Mouse (Mus musculus): ENCODE measurements around the gene Gpr65.
A peak's percentile ranks its signal among the peaks of the same experiment; 100 is the strongest.
"Not testable (repeated sequence)": the region's sequence is repeated elsewhere in the genome, so short reads cannot be mapped to it uniquely, and the experiment has no call there.

The Gpr65 gene

DNA sequence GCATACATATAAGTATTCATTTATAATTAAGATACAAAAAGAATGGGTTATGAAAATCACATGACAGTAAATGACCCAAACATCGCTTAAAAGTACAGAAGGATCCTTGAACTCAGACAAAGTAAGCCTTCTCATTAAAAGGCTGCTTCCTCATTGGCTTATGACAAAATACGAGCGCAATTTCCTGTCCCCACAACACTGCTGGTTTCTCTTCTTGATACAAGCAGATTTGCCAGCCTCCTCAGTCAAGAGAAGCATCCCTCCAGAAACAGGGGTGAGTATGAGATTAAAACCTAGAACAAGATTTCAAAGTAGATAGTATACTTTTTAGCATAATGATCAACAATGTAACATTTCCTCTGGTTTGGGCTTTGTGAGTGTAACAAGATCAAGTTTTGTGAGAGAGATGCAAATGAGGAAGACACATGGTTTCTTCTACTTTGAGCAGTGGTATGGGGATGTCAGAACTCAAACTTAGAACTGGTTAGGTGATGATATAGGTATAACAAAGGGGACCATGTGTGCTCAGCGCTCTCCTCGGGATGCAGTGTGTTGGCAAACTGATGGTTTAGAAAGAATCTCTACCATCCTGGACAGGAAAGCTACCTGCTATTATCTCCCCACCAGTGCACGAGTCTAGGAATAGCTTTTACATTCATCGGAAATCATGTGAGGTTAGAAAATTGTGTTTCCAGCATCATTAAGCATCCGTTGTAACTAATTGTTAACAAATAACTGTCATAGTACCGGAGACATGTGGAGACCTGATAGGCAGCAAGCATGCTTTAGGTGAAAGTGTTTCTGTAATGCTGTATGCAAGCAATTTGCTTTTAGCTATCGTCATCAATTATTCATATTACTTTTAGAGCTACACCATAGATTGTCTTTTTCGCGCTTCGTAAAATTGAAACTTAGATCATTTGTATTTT is at the start of gene Gpr65:
Gene Gpr65 (plus strand): TSS at position 195 of the 929 bp plus-strand sequence.
- DNase-seq (ENCODE audit: low read depth, low spot score): no peak

DNA sequence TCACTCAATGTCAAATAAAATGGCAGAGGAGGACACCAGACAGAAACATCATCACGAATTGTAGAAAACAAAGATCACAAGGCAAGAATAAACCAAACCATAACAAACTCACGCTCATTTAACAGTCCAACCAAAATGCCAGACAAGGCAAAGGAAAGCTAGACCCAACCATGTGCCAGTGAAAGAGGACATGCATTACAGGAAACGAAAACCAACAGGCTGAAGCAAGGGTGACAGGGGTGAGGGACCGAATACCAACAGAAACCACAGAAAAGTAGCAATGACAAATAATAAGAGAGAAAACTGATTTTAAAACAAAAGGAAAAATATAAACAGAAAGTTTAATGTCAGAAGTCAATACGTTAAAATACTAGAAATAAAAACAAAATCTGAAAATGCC is 45.1 kb upstream of the Gpr65 start:
- no peak for DNase-seq (ENCODE audit: low read depth, low spot score)

DNA sequence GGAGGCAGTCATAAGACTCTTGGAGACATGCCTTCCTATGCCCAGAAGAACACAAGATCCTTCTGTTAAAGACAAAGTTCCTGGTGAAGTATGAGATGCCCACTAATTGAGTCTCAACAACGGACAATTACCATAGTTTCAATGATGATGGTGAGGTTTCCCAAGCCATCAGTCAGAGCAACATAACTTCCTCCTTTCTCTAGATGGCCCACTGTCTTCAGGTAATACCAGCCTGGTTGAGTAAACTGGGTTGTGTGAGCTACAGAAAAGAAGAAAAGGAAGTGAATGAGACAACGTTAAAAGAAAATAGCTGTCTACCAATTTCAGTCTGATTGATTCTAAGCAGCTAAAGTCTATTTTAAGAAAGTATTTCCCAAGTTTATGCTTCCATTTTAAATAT is 41.4 kb upstream of the Gpr65 start:
- DNase-seq (ENCODE audit: low read depth, low spot score): no peak

DNA sequence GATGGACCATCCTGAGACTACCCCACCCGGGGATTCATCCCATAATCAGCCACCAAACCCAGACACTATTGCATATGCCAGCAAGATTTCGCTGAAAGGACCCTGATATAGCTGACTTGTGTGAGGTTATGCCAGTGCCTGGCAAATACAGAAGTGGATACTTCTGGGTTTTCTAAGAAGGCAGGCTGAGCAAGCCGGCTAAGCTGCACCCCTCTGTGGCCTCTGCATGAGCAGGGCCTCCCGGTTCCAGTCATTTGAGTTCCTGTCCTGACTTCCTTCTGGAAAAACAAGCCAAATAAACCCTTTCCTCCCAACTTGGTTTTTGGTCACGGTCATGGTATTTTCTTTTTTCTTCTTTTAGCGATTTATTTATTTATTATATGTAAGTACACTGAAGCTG is 30.0 kb upstream of the Gpr65 start:
- DNase-seq (ENCODE audit: low read depth, low spot score): not testable (repeated sequence)

DNA sequence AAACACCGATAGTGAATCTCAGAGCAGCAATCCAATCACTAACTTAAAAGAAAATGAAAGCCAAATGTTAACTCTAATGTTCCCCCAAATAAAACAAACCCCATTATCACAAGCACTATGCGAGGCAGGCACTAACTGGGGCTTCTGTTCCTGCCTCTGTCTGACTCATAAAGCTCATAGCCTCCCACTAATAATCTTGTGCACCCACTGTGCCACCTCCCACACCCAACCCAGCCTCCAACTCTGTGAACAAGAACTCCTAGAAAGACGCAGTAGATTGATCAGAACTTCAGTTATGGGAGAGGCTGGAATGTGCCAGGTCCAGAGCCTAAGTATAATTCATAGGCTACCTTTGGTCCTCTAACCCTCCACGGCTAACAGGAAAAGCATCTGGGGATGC is 24.3 kb upstream of the Gpr65 start:
- DNase-seq (ENCODE audit: low read depth, low spot score): no peak

DNA sequence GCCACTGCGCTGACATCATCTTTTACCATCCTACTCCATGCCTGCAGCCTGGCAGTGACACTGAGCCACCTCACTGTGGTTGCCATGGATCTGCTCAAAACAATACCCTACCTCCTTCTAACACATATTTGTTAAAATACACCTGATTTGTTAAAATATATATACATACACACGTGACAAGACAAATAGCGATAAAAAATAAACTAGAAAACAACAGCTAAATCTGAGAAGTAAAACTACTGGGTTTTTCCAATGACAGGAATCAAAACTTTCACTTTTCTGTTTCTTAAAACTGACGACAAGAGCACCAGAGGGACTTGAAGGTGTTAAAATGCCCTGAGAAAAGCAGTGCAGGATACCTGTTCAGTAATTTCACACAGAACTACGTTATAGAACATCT is 23.6 kb upstream of the Gpr65 start:
- DNase-seq (ENCODE audit: low read depth, low spot score): no peak

DNA sequence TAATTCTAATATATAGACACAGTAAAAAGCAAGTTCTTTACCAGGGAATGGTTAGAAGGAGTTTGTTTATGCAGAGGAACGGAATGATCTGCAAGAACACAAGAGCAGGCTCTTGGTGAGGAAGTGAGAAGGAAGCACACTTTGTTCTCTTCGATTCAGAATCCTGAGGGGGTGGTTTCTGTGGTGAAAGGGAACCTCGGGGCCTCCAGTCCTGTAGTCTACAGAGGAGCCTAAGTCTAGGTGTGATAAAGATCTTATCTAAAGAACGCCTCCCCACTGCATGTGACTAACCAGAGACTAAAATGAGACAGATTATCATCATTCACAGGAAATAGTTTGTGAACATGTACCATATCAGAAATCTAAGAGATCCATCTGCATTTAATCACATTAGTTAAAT is 21.6 kb upstream of the Gpr65 start:
- DNase-seq (ENCODE audit: low read depth, low spot score): no peak

DNA sequence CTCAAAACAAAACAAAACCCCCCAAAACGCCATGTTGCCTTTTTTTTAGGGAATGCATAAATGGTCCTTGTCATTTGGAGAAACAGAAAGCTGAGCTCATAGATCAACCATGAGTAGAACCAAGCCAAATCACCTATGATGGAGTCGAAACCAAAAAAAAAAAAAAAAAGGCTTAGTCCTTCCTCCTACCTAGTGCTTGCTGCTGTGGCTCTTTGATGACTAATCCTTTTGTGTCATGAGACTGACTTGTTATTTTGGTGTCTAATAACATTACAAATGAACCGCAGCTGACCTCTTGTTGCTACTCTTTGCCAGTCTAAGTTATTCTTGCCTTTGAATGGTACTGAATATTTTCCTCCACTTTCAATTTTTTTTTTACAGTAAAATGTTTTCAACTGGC is 18.8 kb upstream of the Gpr65 start:
- no peak for DNase-seq (ENCODE audit: low read depth, low spot score)

DNA sequence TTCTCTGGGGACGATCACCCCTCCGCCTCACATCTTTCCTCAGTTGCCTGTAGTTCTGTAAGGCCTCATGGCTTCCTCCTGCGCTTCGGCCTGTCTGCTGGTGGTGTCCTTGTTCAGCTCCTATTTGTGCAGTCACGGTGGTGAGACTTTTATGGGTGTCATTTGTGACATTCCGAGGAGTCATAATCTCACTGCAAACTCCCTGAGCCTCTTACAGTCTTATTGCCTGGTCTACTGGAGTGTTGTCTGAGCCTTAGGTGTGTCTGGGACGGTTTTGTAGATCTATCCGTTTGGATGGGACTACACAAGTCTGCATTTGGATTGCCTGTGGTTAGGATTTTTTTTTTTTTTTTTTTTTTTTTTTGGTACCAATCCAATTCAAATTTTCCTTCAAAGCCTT is 18.1 kb upstream of the Gpr65 start:
- DNase-seq (ENCODE audit: low read depth, low spot score): no peak

DNA sequence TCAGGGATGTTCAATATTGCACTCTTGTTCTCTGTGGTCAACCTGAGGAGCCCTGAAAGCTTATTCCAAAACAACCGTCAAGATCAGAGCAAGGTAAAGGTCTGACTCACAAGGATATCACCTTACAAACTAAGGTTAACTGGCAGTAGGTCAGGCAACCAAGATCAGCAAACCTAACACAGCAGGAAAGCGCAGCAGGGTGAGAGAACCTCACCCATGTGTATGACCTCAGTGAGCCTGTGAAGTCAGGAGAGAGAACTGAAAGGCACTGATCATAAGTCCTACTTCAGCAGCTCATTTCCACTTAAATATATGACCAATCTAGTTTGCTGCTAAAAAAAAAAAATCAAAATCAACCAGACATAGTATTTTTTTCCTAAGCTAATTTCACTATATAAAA is 16.0 kb upstream of the Gpr65 start:
- DNase-seq (ENCODE audit: low read depth, low spot score): no peak

DNA sequence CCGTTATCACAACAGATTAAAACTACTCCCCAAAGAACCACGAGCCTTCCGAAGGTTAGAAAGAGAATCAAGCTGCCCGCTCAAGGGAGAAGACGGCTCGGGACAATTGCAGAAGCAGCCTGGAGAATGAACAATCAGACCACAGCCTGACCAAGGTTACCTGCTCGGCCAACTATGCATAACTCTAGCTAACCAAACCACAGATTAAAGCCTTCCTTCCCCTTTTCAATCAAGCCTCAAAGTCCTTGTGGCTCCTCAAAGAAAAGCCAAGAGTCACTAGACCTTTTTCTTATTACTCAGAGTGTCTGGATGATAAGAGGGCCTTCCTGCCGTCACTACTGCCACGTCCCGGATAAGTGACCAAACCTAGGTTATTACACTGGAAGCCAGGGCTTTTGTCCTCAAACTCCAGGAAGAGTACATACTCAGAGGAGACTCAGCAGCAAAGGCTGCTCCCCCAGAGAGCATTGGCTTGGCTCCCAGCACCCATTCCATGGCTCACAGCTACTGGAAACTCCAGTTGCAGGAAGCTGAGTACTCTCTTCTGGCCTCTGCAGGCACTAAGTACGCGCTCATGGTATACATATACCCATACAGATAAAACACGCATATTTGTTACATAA is 13.0 kb upstream of the Gpr65 start:
- no peak for DNase-seq (ENCODE audit: low read depth, low spot score)

DNA sequence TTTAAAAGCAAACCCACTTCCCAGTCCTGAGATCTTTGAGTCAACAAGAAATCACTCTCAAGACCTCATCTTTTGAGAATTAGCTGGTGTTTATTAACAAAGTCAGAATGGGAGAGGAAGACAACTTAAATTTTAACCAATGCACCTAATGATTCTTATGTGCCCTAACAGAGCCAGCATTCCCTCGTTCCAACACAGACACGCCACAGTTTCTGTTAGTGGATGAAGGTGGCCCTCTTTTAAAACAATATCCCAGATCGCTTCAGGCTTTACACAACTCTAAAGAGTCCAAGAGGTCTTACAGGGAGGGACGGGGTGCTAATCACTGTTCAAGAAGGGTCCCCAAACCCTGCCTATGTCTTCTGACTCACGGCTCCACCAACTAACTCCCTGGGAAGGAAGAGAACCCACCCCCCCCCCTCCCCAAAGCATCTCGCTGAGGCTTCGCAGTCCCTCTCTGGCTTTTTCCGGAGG is 10.0 kb upstream of the Gpr65 start:
- DNase-seq (ENCODE audit: low read depth, low spot score): peak; percentile 65

DNA sequence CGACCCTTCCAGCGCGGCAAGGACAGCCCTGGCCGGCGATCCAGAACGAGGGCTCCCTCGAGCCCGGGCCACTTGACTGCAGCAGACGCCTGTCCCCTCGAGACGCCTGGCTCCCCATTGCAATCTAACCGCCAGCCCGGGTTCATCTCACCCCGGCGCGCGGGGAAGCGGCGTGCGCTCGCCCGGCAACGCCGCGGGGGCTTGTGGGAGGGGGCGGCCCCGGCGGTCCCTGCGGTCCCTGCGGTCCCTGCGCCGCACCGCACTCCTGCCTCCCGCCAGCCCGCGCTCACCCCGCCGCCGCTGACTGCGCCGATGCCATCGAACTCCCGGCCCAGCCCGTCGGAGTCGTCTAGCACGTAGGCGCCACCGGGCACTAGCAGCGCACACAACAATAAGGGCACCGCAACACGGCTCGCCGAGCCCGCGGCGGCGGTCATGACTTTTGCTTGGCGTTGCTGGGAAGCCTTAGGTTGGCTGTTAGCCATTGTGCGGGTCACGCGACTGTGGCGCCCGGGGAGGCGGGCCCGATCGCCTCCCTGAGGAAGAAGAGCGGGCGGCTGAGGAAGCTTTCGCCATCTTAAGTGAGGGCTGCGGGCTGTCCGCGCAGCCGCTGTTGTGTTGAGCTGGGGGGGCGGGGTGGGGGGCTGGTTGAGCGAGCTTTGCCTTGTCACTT is 9.5 kb upstream of the Gpr65 start, which contains the start of gene Galc:
Gene Galc (minus strand): TSS at position 615 of the 673 bp plus-strand sequence.
- peak; percentile 90 for DNase-seq (ENCODE audit: low read depth, low spot score)

DNA sequence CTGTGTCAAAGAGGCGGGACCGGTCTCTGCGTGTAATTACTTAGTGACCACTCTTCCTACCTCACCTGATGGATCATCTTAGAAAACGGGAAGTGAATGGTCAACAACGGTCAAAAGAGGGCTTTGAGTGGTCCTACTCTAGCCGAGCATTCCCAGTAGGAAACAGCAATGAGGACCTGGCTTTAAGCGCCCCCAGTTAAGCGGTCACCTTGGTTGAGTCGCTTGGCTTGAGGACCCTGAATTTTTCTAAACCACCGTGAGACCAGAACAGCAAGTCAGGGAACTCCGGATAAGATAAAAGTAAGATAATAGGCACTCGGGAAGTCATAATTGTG is 8.9 kb upstream of the Gpr65 start:
- no peak for DNase-seq (ENCODE audit: low read depth, low spot score)

DNA sequence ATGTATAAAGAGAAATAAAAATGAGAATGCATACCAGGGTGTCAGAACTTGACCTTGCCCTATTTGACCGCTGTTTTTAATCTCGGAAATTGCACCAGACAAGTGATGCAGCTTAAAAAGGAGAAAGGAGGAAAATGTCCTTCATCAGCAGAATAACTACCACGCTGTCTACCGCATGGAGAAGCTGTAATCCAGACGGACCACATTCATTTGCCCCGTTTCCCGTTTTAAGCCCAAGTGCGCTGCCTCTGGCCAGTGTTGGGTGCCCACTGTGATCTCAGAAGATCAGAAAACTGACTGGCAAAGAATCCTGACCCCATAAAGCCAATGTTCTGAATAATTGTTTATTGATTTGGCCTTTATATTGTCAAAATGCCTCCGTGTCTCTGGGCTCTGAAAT is 2.7 kb upstream of the Gpr65 start:
- no peak for DNase-seq (ENCODE audit: low read depth, low spot score)

DNA sequence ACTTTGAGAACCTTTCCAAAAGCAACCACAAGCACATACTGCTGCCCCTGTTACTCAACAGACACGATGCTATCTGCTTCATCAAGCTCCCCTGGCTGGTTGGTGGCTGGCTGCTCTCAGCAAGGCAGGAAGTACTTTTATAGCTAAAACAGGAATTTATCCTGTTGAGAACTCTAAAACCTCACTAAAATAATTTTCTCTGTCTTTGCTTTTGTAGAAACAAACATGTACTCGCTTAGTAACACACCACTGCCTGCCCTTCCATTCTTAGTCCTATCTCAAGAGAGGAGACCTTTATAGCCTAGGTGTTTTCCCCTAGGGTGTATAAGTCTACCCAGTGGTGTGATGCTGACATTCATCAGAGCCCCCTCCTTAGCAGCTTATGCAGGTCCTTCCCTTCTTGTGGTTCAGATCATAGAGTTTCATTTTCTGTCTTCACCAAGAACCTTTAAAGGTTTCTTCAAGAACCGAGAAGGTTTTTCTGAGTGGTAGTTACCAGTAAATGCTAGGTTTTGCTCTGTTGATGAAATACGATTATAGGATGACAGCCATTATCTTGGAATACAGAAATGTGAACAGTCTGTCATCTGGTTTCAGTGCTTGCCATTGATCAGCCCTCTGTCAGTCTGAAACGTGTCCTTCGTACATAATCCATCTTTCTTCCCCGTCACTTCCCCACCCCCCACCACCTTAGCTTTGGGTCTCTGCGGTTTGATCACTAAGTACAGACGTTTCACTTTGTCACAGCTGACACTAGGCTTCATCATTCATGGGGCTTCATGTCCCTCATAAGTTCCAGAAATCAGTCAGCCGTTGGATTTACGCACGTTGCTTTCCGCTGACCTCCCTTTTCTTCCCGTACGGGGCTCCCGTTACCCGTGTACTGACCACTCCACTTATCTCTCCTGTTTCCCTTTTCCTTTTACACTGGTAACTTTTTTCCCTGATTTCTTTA is 1.6 kb downstream of the Gpr65 start:
- no peak for DNase-seq (ENCODE audit: low read depth, low spot score)

DNA sequence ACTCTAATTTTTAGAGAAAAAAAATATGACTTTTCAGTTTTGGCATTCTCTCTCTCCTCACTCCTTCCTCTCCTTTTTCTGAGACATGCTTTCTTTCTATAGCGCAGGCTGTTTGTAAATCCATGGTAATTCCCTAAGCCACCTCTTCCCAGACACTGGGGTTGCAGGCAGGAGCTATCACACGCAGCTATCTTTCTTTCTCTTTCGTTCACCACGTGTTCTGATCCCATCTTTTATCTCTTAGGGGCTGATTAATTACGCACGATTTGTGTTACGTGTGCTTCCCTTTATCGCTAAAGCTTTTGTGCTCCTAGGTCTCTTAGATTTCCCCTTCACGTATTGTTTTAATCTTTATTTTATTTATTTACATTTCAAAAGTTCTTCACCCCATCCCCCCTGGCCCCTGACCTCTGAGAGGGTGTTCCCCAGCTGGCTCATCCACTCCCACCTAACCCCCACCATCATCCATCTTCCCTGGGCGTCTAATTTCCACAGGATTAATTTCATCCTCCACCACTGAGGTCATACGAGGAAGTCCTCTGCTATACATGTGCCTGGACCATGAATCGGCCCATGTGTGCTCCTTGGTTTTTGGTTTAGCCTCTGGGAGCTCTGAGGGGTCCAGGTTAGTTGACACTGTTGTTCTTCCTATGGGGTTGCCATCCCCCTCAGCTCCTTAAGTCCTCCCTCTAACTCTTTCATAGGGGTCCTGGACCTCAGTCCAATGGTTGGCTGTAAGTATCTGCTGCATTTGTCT is 2.6 kb downstream of the Gpr65 start:
- DNase-seq (ENCODE audit: low read depth, low spot score): no peak

DNA sequence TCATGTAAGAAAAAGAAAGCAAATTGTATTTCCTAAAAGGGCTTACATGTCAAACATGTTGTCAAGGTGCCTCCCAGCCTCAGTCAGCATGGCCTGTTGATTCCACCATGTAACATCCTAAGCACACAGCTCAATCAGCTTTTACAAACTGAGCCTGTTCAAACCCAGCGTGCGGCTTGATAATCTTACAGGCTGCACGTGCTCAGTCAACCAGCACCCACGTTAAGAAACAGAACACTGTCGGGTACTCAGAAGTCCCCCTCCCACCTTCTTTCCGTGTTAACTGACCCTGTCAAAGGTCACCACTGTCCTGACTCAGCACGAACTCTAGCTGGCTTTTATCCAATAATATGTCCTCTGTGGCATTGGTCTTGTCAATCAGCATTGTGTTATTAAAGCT is 4.0 kb downstream of the Gpr65 start:
- no peak for DNase-seq (ENCODE audit: low read depth, low spot score)

DNA sequence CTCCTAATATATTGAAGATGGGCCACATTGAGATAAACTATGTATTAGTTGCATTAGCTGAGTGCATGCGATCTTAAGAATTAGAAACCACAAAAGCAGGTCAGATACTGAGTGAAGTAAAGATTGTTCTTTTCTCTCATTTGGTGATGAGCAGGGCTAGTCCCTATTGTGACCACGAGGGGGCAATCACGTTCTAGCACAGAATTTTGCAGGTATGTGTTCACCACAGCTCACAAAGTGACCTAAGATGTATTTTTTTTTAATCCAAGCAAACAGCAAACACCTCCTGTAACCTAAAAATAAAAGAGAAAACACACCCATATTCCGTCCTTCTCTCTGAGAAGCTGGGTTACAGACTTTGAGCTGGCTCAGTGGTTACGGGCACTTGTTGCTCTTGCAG is 12.1 kb downstream of the Gpr65 start:
- peak; percentile 51 for DNase-seq (ENCODE audit: low read depth, low spot score)

DNA sequence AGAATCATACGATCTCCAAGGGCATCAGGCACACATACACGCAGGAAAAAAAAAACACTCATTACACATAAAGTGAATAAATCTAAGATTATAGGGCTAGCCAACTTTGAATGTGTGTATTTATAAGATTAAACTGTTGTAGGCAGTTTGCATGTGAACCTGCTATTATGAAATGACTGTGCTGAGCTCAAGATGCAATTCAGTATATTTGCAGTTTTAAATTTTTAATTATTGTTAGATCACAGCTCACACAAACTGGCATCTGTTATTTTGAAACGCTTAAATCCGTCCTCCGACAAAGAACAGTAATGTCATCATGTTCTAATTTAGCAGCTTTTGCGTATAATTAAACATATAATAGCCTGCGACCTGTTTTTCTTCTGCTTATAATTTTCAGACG is 12.6 kb downstream of the Gpr65 start:
- no peak for DNase-seq (ENCODE audit: low read depth, low spot score)

All from R1 (cell line).